Mouse (Mus musculus): ENCODE data around the gene Sumf1. TPM values are rescaled to one million over a fixed set of nuclear protein-coding genes. Genes with fewer than 3 reads are reported as not detected.

Gene Sumf1
- polyA plus RNA-seq, 1 experiment: 41.0 TPM

DNA sequence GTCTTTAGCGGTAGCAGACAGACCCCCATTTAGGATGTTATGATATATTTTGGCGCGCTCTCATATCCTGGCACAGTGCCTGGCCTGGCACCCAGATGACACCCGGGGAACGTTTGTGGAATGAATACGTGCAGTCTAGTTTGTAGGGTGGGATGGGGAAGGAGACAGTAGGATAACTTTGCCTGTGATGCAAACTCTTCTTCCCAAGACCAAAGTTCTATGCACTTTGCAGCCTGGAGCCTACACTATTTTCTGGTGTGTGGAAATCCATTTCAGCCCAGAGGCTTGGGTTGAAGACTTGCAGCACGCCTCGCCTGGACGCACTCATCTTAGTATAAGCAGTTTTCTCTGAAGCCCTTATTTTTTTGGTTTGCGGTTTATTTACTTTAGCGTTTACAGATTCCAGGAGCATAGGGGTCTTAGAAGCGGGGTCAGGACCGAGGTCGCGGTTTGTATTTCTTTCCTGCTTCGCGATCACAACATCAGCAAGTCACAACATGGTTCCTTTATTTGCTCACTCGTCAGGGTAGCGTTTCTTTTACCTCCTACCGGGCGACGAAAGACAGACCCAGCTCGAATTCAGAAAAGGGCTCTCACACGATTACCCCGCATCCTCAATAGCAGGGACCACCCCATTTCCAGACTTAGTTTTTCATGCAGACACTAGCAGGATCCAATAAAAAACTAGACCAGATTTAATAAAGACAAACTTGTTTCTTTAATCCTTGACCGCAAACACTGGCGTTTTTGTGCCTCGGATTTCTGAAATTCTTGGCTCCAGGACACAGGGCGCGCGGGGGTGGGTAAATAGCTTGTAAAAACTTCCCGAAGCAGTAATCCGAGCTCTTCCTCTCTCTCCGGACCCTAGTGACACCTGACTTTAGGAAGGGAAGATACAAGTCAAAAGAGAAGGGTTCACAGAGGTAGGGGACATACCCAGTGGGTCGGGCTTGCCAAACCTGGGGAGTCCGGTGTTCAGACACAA is 26.8 kb upstream of the Sumf1 start:
- WGBS: 2% methylated on average over 36 of the region's 36 CpGs

DNA sequence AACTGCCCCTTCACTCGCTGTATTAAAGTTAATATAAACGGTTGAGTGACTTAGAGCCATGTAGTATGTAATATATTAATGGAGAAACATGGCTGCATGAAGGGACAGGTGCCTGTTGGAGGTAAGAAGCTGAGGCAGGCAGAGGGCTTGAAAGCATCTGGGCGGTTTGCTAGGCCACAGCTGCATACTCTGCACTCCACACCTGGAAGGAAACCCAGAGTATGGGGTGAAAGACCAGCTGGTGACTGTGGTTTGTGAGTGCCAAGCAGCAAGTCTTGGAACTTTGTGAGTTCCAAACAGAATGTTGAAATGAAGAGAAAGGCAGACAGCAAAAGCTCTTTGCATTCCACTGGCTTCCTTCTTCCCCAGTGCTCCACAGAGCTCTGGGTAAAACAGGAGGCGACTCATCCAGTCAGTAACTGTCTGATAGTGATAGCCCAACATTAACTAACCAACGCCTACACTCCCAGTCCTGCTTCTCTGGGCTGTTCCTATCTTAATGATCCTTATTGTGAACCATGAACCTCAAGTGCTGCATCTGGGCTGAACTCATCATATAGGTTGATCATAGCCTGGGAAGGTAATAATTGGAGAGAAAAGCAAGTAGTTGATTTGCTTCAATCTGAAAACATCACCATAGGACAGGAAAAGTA is 21.7 kb upstream of the Sumf1 start:
- DNase-seq: no peak
- WGBS: 88% methylated on average over 5 of the region's 5 CpGs
- Histone ChIP-seq H3K4me3 (replicated peaks; ENCODE audit: extremely low read depth, low read depth, low read length) (no peak overlapping the region), H3K4me1 (ENCODE audit: control insufficient read depth, insufficient read depth, low read length) (no peaks in the 10 kb centered on the region)
- TF ChIP-seq POLR2A (IDR thresholded peaks at IDR 0.05; ENCODE audit: borderline replicate concordance, extremely low read depth, low read depth, low read length) (no peak), CTCF (IDR thresholded peaks at IDR 0.05; ENCODE audit: insufficient read depth, low read length) (no peak)

More for the DNA sequence above, 26.8 kb upstream of the Sumf1 start:
- Histone ChIP-seq H3K4me1 (ENCODE audit: control insufficient read depth, insufficient read depth, low read length) (peaks cover 3% of the 10 kb centered on the region; the same call in 1 of the 2 replicates), H3K4me3 (replicated peaks; ENCODE audit: extremely low read depth, low read depth, low read length) (peak overlapping the region; percentile 82)
- TF ChIP-seq POLR2A (IDR thresholded peaks at IDR 0.05; ENCODE audit: borderline replicate concordance, extremely low read depth, low read depth, low read length) (no peak), CTCF (IDR thresholded peaks at IDR 0.05; ENCODE audit: insufficient read depth, low read length) (no peak)
- DNase-seq: no peak

DNA sequence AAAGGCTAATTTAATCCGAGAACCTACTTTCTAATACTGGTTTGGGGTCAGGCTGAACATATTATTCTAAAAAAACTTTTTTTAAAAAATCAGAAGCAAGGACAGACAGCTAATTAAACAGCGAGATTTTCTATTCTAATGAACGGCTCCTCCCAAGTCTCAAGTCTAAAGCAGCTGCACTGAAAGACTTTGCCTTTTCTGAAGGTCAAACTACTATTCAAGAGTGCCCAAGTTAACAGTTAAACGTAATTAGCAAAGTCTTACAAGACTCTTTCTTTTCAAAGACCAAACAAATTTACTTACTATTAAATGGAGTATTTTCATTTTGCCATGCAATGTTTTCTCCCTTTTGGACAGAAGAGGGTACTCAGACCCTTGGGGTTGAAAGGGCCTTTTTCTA is 20.8 kb upstream of the Sumf1 start:
- TF ChIP-seq POLR2A (IDR thresholded peaks at IDR 0.05; ENCODE audit: borderline replicate concordance, extremely low read depth, low read depth, low read length): no peak
- no peak for TF ChIP-seq CTCF (IDR thresholded peaks at IDR 0.05; ENCODE audit: insufficient read depth, low read length)
- Histone ChIP-seq H3K4me1 (ENCODE audit: control insufficient read depth, insufficient read depth, low read length) (no peaks in the 10 kb centered on the region), H3K4me3 (replicated peaks; ENCODE audit: extremely low read depth, low read depth, low read length) (no peak overlapping the region)
- DNase-seq: no peak
- 81% methylated on average over 4 of the region's 4 CpGs for WGBS

DNA sequence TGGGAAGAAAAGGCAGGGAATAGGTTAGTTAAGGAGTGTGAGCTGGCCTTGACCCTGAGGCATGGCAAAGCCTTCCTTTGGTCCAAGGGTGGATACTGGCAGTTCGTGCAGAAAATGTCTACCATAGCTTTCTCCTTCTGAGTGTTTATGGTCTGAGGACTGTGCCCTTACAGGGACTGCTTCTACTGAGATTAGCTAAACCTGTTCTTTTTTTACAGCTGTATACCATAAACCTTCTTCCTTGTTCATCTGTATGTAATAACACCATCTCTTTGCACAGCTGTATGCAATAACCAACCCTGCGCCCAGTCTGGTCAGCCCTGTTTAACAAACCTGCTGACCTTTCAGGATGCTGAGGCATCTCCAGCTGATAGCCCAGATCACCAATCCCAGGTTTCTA is 18.9 kb upstream of the Sumf1 start:
- 96% methylated on average over 2 of the region's 2 CpGs for WGBS
- Histone ChIP-seq H3K4me3 (replicated peaks; ENCODE audit: extremely low read depth, low read depth, low read length) (no peak overlapping the region), H3K4me1 (ENCODE audit: control insufficient read depth, insufficient read depth, low read length) (no peaks in the 10 kb centered on the region)
- TF ChIP-seq CTCF (IDR thresholded peaks at IDR 0.05; ENCODE audit: insufficient read depth, low read length) (no peak), POLR2A (IDR thresholded peaks at IDR 0.05; ENCODE audit: borderline replicate concordance, extremely low read depth, low read depth, low read length) (no peak)
- DNase-seq: no peak

DNA sequence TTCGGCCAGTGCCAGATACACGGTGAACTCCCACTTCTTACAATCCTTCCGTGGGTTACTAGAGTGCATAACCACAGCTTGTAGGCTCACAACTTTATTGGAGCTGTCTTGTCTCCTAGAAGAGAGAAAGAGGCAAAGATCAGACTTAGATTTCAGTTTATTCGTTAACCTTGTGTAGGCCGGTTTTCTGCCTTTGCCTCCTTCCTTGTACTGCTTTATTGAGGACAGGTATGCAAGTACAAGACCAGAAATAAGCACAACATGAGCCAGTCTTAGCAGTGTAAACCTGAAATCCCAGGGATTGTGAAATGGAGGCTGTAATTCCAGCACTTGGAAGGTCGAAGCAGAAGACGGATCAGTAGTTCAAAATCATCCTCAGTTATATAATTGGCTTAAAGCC is 12.9 kb upstream of the Sumf1 start:
- WGBS: 87% methylated on average over 7 of the region's 7 CpGs
- Histone ChIP-seq H3K4me1 (ENCODE audit: control insufficient read depth, insufficient read depth, low read length) (no peaks in the 10 kb centered on the region), H3K4me3 (replicated peaks; ENCODE audit: extremely low read depth, low read depth, low read length) (no peak overlapping the region)
- TF ChIP-seq POLR2A (IDR thresholded peaks at IDR 0.05; ENCODE audit: borderline replicate concordance, extremely low read depth, low read depth, low read length): no peak
- TF ChIP-seq CTCF (IDR thresholded peaks at IDR 0.05; ENCODE audit: insufficient read depth, low read length): no peak
- DNase-seq: no peak

DNA sequence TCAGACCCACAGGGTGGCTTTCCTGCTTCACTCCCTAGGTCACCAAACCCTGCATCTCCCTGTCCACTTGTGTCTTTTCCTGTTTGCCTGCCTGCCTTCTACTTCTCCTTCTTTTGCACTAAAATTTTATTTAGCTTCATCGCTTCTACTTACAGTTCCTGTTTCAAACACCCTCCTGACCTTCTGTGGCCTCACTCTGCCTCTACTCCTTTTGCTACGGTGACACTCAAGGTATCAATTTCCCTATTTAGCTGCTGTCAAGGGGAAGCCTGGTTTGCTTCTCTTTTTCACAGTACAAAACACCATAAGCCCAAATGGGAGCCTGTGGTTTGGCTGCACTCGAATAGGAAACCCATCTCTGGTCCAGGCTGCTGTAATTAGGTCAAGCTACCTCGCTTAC is 11.7 kb upstream of the Sumf1 start:
- no peak for TF ChIP-seq POLR2A (IDR thresholded peaks at IDR 0.05; ENCODE audit: borderline replicate concordance, extremely low read depth, low read depth, low read length)
- TF ChIP-seq CTCF (IDR thresholded peaks at IDR 0.05; ENCODE audit: insufficient read depth, low read length): no peak
- WGBS: 56% methylated on average over 4 of the region's 4 CpGs
- no peaks in the 10 kb centered on the region for H3K4me1 ChIP-seq (ENCODE audit: control insufficient read depth, insufficient read depth, low read length)
- H3K4me3 ChIP-seq (replicated peaks; ENCODE audit: extremely low read depth, low read depth, low read length): no peak overlapping the region
- DNase-seq: no peak

DNA sequence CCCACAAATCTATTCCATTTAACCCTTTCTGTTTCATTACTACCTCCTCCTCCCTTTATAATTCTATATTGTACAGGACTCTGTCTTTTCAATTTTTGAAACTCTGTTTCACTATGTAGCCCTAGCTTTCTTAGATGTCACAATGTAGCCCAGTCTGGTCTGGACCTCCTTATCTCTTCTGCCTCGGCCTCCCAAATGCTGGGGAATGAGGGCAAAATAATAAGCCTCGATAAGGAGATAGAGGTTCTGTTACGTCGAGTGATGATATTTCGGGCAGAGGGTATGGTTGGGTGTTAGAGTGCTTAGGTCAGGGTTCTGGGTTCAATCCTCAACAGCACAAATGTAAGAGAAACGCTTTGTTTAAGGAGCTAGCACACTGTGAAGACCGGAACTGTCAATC is 11.3 kb upstream of the Sumf1 start:
- WGBS: 76% methylated on average over 7 of the region's 7 CpGs
- no peak for TF ChIP-seq CTCF (IDR thresholded peaks at IDR 0.05; ENCODE audit: insufficient read depth, low read length)
- no peaks in the 10 kb centered on the region for H3K4me1 ChIP-seq (ENCODE audit: control insufficient read depth, insufficient read depth, low read length)
- DNase-seq: no peak
- no peak overlapping the region for H3K4me3 ChIP-seq (replicated peaks; ENCODE audit: extremely low read depth, low read depth, low read length)

DNA sequence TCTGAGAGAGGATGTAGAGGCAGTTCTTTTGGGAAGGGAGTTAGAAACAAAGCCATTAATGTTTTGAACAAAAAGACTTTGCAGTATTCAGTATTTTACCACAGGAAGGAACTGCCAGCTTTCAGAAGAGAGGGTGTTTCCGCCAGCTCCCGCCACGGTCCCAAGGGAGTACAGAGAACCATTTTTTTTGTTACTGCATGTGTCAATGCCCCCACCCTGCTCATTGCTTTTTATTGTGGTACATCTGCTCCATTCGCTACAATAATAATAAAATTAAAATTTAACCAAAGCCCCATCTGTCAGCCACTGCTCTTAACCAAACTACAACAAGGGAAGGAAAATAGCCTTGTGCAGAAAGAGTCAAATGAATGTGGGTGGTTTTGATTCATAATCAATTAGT is 7.2 kb upstream of the Sumf1 start:
- Histone ChIP-seq H3K4me1 (ENCODE audit: control insufficient read depth, insufficient read depth, low read length) (no peaks in the 10 kb centered on the region), H3K4me3 (replicated peaks; ENCODE audit: extremely low read depth, low read depth, low read length) (no peak overlapping the region)
- TF ChIP-seq CTCF (IDR thresholded peaks at IDR 0.05; ENCODE audit: insufficient read depth, low read length): no peak
- DNase-seq: no peak
- 49% methylated on average over 4 of the region's 4 CpGs for WGBS

DNA sequence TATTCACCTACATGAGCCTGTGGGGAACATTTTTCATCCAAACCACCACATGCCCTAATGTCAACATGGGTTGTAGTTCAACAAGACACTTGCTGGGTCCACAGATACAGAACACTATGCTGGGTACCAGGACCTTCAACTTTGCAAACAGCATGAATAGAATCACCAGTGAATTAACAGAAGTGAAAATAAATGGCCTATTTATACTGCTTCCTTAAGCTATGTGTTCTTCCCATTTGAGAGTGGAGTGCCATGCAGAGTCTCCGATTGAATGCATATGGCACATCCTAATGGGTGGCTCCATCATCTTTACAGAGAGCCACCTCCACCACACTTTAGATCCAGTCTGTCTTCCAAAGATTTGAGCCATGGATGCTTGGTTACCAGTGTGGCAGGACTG is 5.3 kb upstream of the Sumf1 start:
- TF ChIP-seq CTCF (IDR thresholded peaks at IDR 0.05; ENCODE audit: insufficient read depth, low read length) (no peak), POLR2A (IDR thresholded peaks at IDR 0.05; ENCODE audit: borderline replicate concordance, extremely low read depth, low read depth, low read length) (no peak)
- DNase-seq: no peak
- H3K4me1 ChIP-seq (ENCODE audit: control insufficient read depth, insufficient read depth, low read length): no peaks in the 10 kb centered on the region
- H3K4me3 ChIP-seq (replicated peaks; ENCODE audit: extremely low read depth, low read depth, low read length): no peak overlapping the region
- 86% methylated on average over 1 of the region's 1 CpGs for WGBS

DNA sequence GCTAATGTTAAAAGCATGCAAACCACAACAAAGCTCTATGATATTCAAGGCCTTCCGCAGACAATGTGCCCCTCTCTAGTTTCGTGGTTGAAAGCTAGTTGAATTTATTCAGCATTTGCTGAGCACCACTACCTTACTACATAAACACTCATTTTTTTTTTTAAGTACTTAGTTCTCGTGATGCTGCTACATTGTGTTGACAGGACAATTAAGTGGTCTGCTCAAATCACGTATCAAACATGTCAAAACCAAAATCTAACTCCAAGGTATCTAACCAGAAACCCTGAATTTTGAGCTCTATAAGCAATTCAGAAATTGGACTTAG is 265 bp upstream of the Sumf1 start:
- WGBS: 10% methylated on average over 4 of the region's 4 CpGs
- peak overlapping the region; percentile 82 for H3K4me3 ChIP-seq (replicated peaks; ENCODE audit: extremely low read depth, low read depth, low read length)
- no peak for DNase-seq
- H3K4me1 ChIP-seq (ENCODE audit: control insufficient read depth, insufficient read depth, low read length): no peaks in the 10 kb centered on the region; the same call in 1 of the 2 replicates
- TF ChIP-seq CTCF (IDR thresholded peaks at IDR 0.05; ENCODE audit: insufficient read depth, low read length) (no peak), POLR2A (IDR thresholded peaks at IDR 0.05; ENCODE audit: borderline replicate concordance, extremely low read depth, low read depth, low read length) (no peak)
